Mouse (Mus musculus) stomach, embryonic 16.5 days (tissue): Measurements from ENCODE around the gene Reps2. TPM values are rescaled to one million over a fixed set of nuclear protein-coding genes. Genes with fewer than 3 reads are reported as not detected.

Source experiments
- ATAC-seq: fragments of 200-750 bp; cut with Nextera tagmentation; 2 replicates; pipeline ENCODE4 v1.8.0; 2017; ENCODE audit warnings: moderate number of reproducible peaks, moderate TSS enrichment; ENCODE audit not compliant: insufficient read depth, low FRiP score
- H3K27ac ChIP-seq: fragments of 300-500 bp; sonication (generic); 2 replicates; pipeline ENCODE4 v1.5.1; 2014; ENCODE audit warnings: low read length
- H3K27me3 ChIP-seq: fragments of 300-500 bp; sonication (generic); 2 replicates; pipeline ENCODE4 v1.6.1; 2014; ENCODE audit warnings: low read length, control low read depth, mixed read lengths; ENCODE audit not compliant: control insufficient read depth, insufficient read depth
- H3K36me3 ChIP-seq: fragments of 300-500 bp; sonication (generic); 2 replicates; pipeline ENCODE4 v1.6.1; 2014; ENCODE audit warnings: low read length; ENCODE audit not compliant: control insufficient read depth, insufficient read depth
- H3K4me1 ChIP-seq: fragments of 300-500 bp; sonication (generic); 2 replicates; pipeline ENCODE4 v1.6.1; 2014; ENCODE audit warnings: low read length, control low read depth, mixed read lengths; ENCODE audit not compliant: control insufficient read depth, insufficient read depth
- H3K4me2 ChIP-seq: fragments of 300-500 bp; sonication (generic); 2 replicates; pipeline ENCODE4 v1.6.1; 2014; ENCODE audit warnings: low read depth, low read length, mixed read lengths
- H3K4me3 ChIP-seq: fragments of 300-500 bp; sonication (generic); replicated peaks from 2 replicates; pipeline ENCODE4 v1.5.1; 2014; ENCODE audit warnings: mild to moderate bottlenecking, low read length
- H3K9ac ChIP-seq: fragments of 300-500 bp; sonication (generic); 2 replicates; pipeline ENCODE4 v1.6.1; 2014; ENCODE audit warnings: low read length
- H3K9me3 ChIP-seq: fragments of 300-500 bp; sonication (generic); replicated peaks from 2 replicates; pipeline ENCODE4 v1.6.1; 2016; ENCODE audit warnings: low read length, control low read depth; ENCODE audit not compliant: control insufficient read depth
- WGBS: fragments of 180-500 bp; shearing (Covaris S2); extraction: QIAGEN DNeasy Blood & Tissue Kit; methylation state at CpG from one replicate; pipeline ENCODE4 v1.1.7; 2014; 5-methylcytosine and 5-hydroxymethylcytosine counted together
- polyA plus RNA-seq: library from polyadenylated mRNA; unstranded; fragments of >200 nt; fragmentation: Nextera tagmentation; extraction: Ambion mirVana; gene quantifications from 2 replicates; pipeline ENCODE4 v1.2.1, GENCODE M21; 2015

The Reps2 gene
- polyA plus RNA-seq, 1 experiment from 2014 or later = 1.5 TPM

- 92% methylated on average over 2 of the region's 2 CpGs for WGBS
- no peak overlapping the region for H3K27ac ChIP-seq
Observed at GRCm38 (mm10) chrX:162606113-162606512, 37.3 kb downstream of the Reps2 start.

GRCm38 (mm10) chrX:162599666-162600065 is 43.8 kb downstream of the Reps2 start:
- no peaks in the 10 kb centered on the region for H3K36me3 ChIP-seq
- no peak overlapping the region for H3K4me2 ChIP-seq
- no peaks in the 10 kb centered on the region for H3K9me3 ChIP-seq
- WGBS = 90% methylated on average over 3 of the region's 3 CpGs
- H3K27me3 ChIP-seq = no peaks in the 10 kb centered on the region; the same call in 1 of the 2 replicates
- no peak overlapping the region for H3K9ac ChIP-seq
- H3K27ac ChIP-seq = no peak overlapping the region
- H3K4me1 ChIP-seq = no peaks in the 10 kb centered on the region
- no peak overlapping the region for H3K4me3 ChIP-seq
- ATAC-seq = no peak

More at GRCm38 (mm10) chrX:162606113-162606512, 37.3 kb downstream of the Reps2 start:
- Histone ChIP-seq H3K4me3 (no peak overlapping the region), H3K4me1 (no peaks in the 10 kb centered on the region), H3K9ac (no peak overlapping the region), H3K36me3 (no peaks in the 10 kb centered on the region), H3K27me3 (no peaks in the 10 kb centered on the region; the same call in 1 of the 2 replicates), H3K4me2 (no peak overlapping the region), H3K9me3 (no peaks in the 10 kb centered on the region)
- no peak for ATAC-seq

- no peak overlapping the region for H3K27ac ChIP-seq
Observed at GRCm38 (mm10) chrX:162591005-162591801, 52.2 kb downstream of the Reps2 start.

GRCm38 (mm10) chrX:162590145-162590790 is 53.2 kb downstream of the Reps2 start:
- Histone ChIP-seq H3K4me1 (no peaks in the 10 kb centered on the region), H3K27ac (no peak overlapping the region), H3K4me2 (no peak overlapping the region), H3K9ac (no peak overlapping the region), H3K36me3 (no peaks in the 10 kb centered on the region), H3K9me3 (no peaks in the 10 kb centered on the region; the same call in 1 of the 2 replicates), H3K27me3 (no peaks in the 10 kb centered on the region), H3K4me3 (no peak overlapping the region)
- WGBS = 63% methylated on average over 6 of the region's 6 CpGs
- no peak for ATAC-seq

More at GRCm38 (mm10) chrX:162591005-162591801, 52.2 kb downstream of the Reps2 start:
- no peak for ATAC-seq
- H3K4me3 ChIP-seq = no peak overlapping the region
- H3K36me3 ChIP-seq = no peaks in the 10 kb centered on the region
- H3K27me3 ChIP-seq = no peaks in the 10 kb centered on the region; the same call in 1 of the 2 replicates
- H3K9ac ChIP-seq = no peak overlapping the region
- H3K9me3 ChIP-seq = no peaks in the 10 kb centered on the region; the same call in 1 of the 2 replicates
- H3K4me1 ChIP-seq = no peaks in the 10 kb centered on the region
- 51% methylated on average over 8 of the region's 8 CpGs for WGBS
- H3K4me2 ChIP-seq = no peak overlapping the region

GRCm38 (mm10) chrX:162589173-162589805 is 54.2 kb downstream of the Reps2 start:
- ATAC-seq = no peak
- Histone ChIP-seq H3K9me3 (no peaks in the 10 kb centered on the region; the same call in 1 of the 2 replicates), H3K4me2 (no peak overlapping the region), H3K9ac (no peak overlapping the region), H3K36me3 (no peaks in the 10 kb centered on the region), H3K27ac (no peak overlapping the region), H3K4me3 (no peak overlapping the region), H3K4me1 (no peaks in the 10 kb centered on the region), H3K27me3 (no peaks in the 10 kb centered on the region)
- 85% methylated on average over 3 of the region's 3 CpGs for WGBS

- Histone ChIP-seq H3K27me3 (no peaks in the 10 kb centered on the region; the same call in 1 of the 2 replicates), H3K4me3 (no peak overlapping the region), H3K4me1 (no peaks in the 10 kb centered on the region), H3K9me3 (no peaks in the 10 kb centered on the region), H3K4me2 (no peak overlapping the region), H3K27ac (no peak overlapping the region), H3K36me3 (no peaks in the 10 kb centered on the region), H3K9ac (no peak overlapping the region)
- ATAC-seq = no peak
- 51% methylated on average over 3 of the region's 3 CpGs for WGBS
Observed at GRCm38 (mm10) chrX:162584349-162584748, 59.1 kb downstream of the Reps2 start.

GRCm38 (mm10) chrX:162580521-162580920 is 62.9 kb downstream of the Reps2 start:
- no peak overlapping the region for H3K9ac ChIP-seq
- no peaks in the 10 kb centered on the region; the same call in 1 of the 2 replicates for H3K27me3 ChIP-seq
- H3K4me3 ChIP-seq = no peak overlapping the region
- WGBS = 78% methylated on average over 3 of the region's 3 CpGs
- no peaks in the 10 kb centered on the region for H3K36me3 ChIP-seq
- H3K4me1 ChIP-seq = no peaks in the 10 kb centered on the region
- H3K4me2 ChIP-seq = no peak overlapping the region
- H3K27ac ChIP-seq = no peak overlapping the region
- no peaks in the 10 kb centered on the region for H3K9me3 ChIP-seq
- no peak for ATAC-seq

- H3K9ac ChIP-seq = no peak overlapping the region
- H3K36me3 ChIP-seq = no peaks in the 10 kb centered on the region
- H3K9me3 ChIP-seq = no peaks in the 10 kb centered on the region
- H3K27ac ChIP-seq = no peak overlapping the region
- no peaks in the 10 kb centered on the region for H3K4me1 ChIP-seq
- 60% methylated on average over 2 of the region's 2 CpGs for WGBS
- H3K4me2 ChIP-seq = no peak overlapping the region
- ATAC-seq = no peak
- no peak overlapping the region for H3K4me3 ChIP-seq
- H3K27me3 ChIP-seq = no peaks in the 10 kb centered on the region
Observed at GRCm38 (mm10) chrX:162568439-162568838, 75.0 kb downstream of the Reps2 start.

- H3K9ac ChIP-seq = no peak overlapping the region
- no peak overlapping the region for H3K4me2 ChIP-seq
- H3K27me3 ChIP-seq = peaks cover 3% of the 10 kb centered on the region; the same call in 1 of the 2 replicates
- no peaks in the 10 kb centered on the region for H3K36me3 ChIP-seq
- H3K4me3 ChIP-seq = no peak overlapping the region
- 84% methylated on average over 4 of the region's 4 CpGs for WGBS
- no peak for ATAC-seq
- H3K9me3 ChIP-seq = no peaks in the 10 kb centered on the region
- no peaks in the 10 kb centered on the region for H3K4me1 ChIP-seq
- H3K27ac ChIP-seq = no peak overlapping the region
Observed at GRCm38 (mm10) chrX:162565501-162565900, 77.9 kb downstream of the Reps2 start.
